Mouse (Mus musculus) testis, postnatal 10 days (tissue): ENCODE data around the gene Prps1l3.
"Not testable (repeated sequence)": the region's sequence is repeated elsewhere in the genome, so short reads cannot be mapped to it uniquely, and the experiment has no call there.

Experiments
- DNase-seq: peaks from one replicate; pipeline ENCODE4 v3.0.0; 2021; ENCODE audit warnings: low spot score

Prps1l3 gene

DNA sequence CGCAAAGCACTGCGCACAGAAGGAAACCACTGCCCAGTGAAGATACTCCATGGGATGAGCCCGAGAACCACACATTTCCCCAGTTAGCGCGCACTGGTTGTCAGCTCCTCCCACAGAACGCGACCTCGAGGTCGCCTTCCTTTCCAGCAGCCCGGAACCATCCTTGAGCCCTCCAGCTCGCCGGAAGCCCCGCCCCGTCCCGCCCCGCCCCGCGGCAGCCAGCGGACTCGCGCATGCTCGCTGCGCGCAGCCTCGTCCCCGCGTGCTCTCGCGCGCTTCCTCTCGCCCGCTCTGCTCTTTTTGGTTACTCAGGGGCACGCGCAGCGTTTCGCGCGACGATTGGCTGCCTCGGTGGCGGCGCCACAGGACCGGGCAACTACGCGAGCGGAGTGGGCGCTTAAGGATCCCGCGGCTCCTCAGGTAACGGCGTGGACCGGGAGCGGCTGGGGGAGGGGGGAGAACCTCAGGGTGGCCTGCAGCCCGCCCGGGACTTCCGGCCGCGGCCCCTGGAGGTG is at the start of gene Prps1l3, which contains the start of gene Mipol1:
TSS of gene Prps1l3 (plus strand) at position 221 of the 515 bp plus-strand sequence.
TSS of gene Mipol1 (plus strand) at position 236 of the 515 bp plus-strand sequence.
- peak; percentile 88 for DNase-seq

DNA sequence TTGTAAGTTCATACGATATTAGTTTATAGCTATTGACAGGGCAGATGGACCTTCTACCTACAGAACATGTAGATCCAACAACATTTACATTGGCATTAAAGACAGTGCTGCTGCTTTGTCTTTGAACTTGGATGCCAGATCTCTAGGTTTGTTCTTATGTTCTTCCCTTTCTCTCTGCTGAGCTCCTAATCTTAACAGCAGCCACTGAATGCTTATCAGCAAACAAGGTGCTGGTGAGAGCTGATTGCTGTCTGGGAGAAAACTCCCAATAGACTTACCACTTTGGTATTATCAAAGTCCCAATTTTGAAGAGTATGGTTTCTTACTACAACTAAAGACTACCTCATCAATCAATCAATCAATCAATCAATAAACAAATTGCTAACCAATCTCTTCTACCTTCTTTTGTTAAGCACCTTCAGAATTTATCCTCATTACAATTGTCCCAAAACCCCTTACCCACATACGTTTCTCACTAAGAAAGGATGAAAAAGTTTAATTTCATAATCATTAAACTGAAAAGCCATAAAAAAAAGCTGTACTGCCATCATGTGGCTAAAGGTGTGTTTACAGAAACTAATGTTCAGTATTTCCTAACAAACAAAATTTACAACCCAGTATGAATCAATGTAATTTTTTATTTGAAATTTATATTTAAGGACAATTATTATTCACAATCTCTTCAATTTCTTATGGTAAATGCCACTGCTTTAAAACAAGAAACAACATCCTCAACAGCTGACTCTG is 45.6 kb upstream of the Prps1l3 start:
- DNase-seq, result no peak

DNA sequence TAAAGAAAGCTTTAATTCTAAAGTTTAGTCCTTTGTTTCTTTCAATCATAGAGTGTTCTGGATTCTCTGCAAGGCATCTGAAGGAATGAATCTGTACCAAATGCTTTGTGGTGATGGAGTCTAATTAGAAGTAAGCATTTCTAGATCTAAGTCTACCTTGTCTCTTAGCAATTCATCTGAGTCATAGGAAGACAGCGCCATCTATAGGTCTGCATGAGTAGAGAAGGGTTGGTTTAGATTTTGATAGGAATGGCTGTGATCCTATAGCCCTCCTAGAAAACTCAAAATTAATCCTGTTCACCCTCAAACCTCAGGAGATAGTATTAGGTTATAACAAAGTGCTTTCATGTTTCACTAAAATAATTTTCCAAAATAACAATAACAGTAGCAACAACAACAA is 44.7 kb upstream of the Prps1l3 start:
- no peak for DNase-seq

DNA sequence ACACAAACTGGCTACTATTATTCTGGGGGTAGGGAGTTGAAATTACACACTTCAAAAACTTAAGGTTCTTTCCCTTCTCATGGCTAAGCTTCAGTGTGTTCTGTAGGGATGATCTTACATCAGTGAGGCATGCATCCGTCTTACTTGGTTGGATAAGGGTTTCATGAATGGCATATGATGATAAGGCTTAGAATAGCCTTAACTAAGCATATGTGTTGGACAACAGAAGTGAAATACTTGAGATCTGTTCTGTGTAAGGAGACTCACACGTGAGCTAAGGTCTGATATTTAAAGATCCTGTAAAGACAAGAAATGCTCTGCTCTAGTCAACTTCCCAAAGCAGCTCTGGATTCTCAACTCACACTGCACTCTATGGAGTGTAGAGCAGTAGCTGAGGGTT is 44.1 kb upstream of the Prps1l3 start:
- no peak for DNase-seq

DNA sequence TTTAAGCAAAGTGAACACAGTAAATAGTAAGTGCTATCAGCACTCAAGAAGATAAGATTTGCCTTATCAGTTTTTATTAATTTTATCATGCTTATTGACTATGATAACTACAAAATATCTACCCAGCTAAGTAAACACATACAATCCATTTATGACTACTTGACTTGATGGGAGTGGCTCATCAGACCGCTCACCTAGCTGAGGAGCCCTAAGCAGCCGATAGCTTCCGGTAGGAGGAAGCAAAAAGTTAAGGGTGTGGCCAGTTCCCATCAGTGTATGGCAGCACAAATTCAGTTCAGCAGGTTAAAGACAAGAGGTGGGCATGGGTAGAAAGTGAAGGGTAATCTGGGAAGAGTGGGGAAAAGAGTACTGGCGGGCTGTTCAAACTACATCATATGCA is 43.2 kb upstream of the Prps1l3 start:
- no peak for DNase-seq

DNA sequence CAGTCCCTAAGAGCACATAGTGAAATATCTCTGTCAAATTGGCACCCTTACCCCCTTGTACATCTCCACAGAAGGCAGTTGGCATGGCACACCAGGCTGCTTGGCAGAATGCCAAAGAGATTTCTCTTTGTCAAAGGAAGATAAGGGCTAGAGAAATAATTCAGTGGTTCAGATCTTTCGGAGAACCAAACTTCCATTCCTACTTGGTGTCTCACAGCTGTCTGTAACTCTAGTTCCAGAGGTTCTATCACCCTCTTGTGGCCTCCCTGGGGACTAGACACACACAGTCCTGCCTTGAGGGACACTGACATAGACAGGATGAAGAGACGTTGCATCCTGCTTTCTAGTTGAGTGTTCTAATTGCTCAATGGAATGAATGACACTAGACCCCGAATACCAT is 35.6 kb upstream of the Prps1l3 start:
- DNase-seq, result no peak

DNA sequence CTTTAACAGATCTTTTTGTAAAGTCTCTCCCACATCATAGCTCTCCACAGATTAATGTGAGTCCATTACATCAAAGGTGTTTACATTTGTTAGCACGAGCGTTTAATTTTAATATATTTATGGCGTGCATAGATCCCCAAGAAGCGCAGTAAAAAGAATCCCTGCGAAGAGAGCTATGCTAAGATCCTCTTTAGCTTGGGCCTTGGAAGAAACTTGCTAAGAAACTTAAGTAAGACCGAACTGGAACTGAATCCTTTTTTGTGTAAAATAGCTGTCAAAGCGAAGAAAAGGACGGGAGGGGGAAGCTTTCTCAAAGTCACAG is 34.0 kb upstream of the Prps1l3 start:
- DNase-seq, result no peak

DNA sequence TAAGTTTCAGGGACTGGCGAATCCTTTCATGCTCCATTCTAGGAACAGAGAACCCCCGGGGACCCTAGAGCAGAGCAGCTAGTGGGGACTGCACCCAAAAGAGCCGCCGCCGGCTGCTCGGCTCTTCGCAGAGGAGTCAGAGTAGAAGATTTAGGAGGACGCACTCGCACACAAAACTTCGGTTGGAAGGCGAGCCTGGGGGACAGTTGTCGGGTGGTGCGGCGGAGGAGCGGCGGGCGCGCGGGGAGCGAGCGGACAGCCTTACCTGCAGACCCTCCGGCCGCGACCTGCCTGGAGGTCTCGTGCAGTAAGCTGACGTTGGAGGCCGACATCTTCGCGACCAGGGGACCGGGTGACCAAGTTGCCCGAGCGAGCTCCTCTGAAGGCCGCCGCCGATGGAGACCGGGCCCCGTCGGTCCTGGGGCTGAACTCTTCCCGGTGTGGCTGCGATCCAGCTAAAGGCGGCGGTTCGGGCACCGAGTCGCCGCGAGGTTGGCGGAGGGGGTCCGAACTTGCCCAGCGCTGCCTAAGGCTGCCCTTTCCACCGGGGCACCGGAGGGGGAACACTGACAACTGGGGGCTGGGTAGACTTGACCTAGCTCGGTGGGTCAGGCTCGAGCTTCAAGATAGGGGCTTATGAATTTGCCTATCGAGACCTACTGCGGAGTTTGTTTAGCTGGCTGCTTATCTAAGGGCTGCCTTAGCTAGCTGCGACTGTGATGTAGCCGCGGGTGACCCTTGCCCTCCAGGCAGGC is 33.4 kb upstream of the Prps1l3 start:
- DNase-seq, result peak; percentile 66

DNA sequence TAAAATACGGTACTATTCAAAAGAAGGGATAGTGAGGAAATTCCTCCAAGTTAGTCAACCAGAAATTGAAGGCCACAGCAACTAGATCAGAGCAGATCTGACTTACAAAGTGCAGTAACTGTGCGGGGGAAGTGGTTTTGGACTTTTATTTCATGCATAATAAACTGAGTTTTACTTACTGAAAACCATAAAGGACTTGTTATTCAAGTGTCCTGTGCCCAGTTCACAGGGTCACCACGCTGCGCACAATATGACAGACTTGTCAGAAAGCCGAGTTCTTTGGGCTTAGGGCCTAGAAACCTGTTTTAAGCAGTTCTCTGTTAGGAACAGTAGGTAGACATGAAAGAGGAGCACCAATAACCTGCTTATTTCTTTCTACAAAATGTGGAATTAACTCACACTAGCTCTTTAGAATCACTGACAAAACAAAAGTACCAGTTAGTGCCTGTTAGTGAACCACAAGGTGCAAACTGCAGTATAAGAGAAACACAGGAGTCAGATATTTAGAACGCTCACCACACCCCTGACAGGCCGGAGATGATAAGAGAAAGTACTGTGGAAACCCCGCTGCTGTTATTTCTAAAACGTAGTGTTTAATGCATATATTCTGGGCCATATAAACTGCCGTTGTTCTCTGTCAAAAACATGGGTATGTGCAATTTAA is 32.7 kb upstream of the Prps1l3 start, which contains the start of gene Slc25a21:
TSS of gene Slc25a21 (minus strand) at position 110 of the 664 bp plus-strand sequence.
- no peak for DNase-seq

DNA sequence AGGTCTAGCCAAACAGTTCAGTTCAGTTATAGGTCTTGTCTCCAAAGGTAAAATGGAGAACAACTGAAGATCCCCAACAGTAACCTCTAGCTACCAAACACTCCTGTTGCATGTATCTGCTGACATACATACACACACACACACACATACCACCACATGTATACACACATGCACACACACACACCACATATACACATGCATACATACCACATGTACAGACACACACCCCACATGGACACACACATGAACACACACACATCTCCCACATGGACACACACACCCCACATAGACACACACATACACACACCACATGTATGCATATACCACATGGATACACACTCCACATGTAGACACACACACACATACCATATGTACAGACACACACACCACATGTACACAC is 31.9 kb upstream of the Prps1l3 start:
- DNase-seq, result no peak

DNA sequence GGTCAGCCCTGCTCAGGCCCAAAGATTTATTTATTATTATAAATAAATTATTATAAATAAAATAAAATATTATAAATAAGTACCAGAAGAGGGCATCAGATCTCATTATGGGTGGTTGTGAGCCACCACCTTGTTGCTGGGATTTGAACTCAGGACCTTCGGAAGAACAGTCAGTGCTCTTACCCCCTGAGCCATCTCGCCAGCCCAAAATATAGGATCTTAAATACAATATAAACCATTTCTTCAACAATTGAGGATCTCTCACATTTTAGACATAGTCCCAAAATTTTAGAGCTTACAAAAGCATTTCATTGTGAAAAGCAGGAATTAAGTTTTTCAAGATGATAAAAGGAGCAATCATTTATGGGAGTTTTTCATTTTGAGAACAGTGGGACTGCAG is 30.8 kb upstream of the Prps1l3 start:
- DNase-seq, result no peak

DNA sequence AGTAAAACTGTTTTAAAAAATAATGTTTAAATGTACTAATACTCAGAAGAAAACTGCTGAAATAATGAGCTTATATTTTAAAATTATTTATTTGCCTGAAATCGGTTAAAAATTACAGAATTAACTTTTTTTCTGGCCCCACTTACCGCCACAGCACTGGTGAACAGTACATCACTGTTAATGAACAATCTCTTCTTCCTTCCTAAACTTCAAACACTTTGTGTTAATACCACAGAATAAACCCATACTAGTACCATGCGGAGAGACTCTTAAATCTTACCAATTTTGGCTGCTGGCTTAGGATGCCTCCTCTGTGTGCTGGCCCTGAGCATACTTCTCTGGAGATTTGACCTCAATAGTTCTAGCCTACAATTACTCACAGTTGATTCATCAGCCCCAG is 28.3 kb upstream of the Prps1l3 start:
- DNase-seq, result no peak

DNA sequence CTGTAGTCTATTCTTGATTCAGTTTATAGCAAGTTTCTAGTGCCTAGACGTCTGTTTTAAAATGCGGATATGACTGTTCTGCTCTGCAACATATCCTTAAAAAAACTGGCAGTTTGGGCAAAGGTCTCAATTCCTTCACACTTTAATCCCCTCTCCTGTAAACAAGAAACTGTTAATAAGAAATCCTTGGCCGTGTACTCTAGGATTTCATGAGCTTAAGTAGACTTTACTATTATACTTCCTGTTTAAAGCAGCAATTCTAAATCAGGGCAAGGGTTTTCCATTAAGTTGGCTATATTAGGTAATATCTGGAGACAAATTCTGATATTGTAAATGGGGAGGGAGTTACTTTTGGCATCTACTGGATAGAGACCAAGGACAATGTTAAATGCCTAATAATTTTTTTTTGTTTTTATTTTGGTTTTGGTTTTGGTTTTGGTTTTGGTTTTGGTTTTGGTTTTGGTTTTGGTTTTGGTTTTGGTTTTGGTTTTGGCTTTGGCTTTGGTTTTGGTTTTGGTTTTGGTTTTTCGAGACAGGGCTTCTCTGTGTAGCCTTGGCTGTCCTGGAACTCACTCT is 25.8 kb upstream of the Prps1l3 start:
- DNase-seq, result no peak

DNA sequence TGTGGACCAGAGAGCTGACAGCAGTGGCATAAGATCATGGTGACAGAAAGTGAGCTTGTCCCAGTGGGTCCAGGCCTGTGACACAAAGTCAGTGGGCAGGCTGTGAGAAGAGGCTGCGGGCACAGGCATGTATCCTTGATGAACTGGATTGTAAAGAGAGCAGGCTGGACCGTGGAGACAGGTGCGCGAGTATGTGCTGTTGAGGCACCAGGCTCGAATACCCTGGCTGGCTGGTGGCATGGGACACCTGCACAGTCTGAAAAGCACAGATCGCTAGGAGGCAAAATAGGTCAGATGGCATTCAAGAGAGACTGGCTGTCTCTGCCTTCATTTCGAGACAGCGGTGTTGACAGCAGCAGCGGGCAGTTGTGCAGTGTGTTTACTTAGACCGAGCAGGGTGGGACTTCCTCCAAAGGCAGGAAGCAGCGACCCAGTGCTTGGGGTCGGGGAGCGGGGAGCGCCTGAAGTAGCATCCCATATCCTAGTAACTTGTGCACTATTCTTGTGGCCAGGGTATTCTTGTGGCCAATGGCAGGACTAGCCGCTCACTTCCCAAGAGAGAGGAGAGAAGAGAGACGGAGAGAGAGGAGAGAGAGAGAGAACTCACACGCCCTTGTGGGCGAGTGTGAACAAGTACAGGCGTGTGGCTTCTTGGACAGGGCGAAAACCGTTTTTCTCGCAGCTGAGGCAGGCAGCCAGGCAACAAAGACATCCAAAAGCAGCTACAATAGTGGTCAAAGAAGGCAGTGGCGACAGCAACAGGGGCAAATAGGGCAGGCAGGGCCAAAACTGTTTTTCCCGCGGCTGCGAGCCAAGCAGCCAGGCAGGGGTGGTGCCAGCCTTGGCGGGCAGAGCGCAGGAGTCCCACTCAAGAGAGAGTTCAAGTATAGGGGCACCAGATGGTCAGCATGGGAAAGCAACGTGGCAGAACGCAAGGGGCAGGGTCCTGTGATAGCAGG is 18.6 kb upstream of the Prps1l3 start:
- DNase-seq, result peak; percentile 64

DNA sequence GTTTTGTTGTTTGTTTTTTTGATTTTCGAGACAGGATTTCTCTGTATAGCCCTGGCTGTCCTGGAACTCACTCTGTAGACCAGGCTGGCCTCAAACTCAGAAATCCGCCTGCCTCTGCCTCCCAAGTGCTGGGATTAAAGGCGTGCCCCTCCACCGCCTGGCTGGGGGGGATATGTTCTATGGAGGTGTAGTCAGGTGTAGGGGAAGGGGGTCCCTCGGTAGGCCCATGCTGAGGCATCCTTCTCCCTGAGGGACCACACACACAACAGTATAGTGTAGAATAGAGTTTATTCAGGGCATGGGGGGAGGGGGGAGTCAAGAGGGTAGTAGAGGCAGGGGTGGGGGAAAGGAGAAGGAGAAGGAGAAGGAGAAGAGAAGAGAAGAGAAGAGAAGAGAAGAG is 17.7 kb upstream of the Prps1l3 start:
- DNase-seq, result not testable (repeated sequence)

DNA sequence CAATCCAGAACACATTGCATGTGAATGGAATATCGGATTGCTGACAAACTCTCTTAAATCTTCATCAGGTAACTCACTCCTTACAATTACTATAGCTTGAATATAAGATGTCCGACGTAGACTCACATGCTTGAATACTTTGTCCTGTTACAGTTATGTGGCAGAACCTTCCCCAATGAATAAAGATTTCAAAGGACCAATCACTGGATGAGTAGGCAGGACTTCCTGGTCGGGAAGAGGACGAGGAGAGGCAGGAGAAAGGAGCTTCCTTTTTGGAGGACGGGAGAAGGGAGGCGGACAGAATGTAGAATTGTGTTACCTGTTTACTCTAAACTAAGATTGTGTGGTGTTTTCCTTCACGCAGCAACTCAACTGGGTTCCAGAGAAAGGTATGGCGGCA is 3.8 kb upstream of the Prps1l3 start:
- DNase-seq, result no peak

DNA sequence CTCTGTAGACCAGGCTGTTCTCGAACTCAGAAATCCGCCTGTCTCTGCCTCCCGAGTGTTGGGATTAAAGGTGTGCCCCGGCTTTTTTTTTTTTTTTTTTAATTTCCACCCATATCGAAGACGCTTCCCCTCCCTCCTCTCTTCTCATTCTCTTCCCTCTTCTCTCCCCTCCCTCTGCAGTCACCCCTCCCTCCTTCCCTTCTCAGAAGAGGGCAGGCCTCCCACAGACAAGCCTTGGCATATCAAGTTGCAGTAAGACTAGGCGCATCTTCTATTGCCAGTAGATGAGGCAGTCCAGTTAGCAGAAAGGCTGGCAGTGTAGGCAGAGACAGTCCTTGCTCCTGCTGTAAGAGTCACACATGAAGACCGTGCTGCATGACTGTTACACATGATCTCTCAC is 2.4 kb upstream of the Prps1l3 start:
- no peak for DNase-seq

DNA sequence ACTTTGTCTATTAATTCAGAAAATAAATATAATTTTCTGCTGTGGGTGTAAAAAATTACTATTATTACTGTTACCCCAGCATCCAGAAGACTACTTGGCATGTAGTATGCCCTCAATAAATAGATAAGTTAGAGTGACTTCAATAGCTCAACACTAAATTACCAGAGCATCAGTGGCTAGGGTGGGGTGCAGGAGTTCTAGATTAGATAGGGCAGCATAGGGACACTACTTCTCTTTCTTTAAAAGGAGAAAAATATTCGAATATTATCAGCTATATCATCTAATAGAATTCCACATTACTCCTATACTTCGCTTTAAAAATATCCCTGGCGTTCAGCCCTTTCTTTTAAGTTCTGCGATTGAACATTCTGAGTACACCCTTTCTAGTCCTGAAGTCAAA is 509 bp upstream of the Prps1l3 start:
- DNase-seq, result no peak

DNA sequence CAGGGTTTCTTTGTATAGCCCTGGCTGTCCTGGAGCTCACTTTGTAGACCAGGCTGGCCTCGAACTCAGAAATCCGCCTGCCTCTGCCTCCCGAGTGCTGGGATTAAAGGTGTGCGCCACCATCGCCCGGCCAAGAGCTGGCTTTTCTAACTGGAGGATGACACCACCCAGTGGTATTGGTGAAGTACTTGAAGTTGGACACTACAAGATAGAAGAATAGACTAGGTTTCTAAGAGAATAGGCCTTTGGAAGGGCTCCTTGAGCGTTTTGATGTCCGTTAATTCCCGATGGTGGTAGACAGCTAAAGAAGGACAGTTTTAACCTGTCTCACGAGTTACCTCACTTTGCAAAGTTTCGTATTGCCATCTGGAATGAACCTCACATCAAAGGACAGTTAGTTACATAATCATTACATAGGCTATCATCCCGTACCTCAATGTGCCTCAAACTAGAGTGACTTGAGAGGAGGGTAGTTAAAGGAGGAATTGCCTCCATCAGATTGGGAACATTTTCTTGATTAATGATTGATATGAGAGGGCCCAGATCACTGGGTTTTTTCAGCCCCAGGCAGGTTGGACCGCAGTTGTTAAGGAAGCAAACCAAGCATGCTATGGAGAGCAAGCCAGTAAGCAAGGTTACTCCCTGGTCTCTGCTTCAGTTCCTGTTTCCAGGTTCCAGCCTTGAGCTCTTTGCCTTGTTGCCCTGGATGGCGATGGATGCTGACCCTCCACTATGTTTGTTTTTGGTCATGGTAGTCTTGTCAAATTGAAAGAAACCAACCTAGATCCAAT is 1.1 kb downstream of the Prps1l3 start:
- peak; percentile 45 for DNase-seq

DNA sequence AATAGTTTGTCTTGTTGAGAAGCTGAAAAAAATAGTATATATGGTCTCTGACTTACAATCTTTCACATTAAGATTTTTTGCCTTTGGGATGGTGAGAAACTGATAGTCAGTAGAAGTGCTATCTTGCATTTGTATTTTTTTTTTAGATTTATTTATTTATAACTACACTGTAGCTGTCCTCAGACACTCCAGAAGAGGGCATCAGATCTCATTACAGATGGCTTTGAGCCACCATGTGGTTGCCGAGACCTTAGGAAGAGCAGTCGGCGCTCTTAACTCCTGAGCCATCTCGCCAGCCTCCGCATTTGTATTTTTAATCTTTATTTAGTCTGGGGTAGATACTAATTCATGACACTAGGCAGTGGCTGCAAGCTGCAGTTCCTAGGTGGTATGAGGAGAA is 3.2 kb downstream of the Prps1l3 start:
- DNase-seq, result no peak
